Mouse (Mus musculus) midbrain, postnatal 0 days (tissue): Measurements from ENCODE around the gene Mfsd12. TPM values are rescaled to one million over a fixed set of nuclear protein-coding genes. Genes with fewer than 3 reads are reported as not detected.

Experiments
- ATAC-seq: fragments of 200-750 bp; cut with Nextera tagmentation; 2 replicates; pipeline ENCODE4 v1.8.0; 2017; ENCODE audit warnings: moderate number of reproducible peaks, mild to moderate bottlenecking, moderate TSS enrichment, moderate library complexity; ENCODE audit not compliant: low FRiP score
- DNase-seq: peaks from one replicate; pipeline ENCODE4 v3.0.0-alpha.2; 2015; ENCODE audit warnings: low spot score
- H3K27ac ChIP-seq: fragments of 300-500 bp; sonication (generic); 2 replicates; pipeline ENCODE4 v1.5.1; 2014; ENCODE audit warnings: low read depth, mild to moderate bottlenecking, low read length, mixed read lengths
- H3K27me3 ChIP-seq: fragments of 300-500 bp; sonication (generic); 2 replicates; pipeline ENCODE4 v1.6.1; 2014; ENCODE audit warnings: low read length, control low read depth, mixed read lengths; ENCODE audit not compliant: insufficient read depth
- H3K36me3 ChIP-seq: fragments of 300-500 bp; sonication (generic); 2 replicates; pipeline ENCODE4 v1.6.1; 2014; ENCODE audit warnings: low read length, control low read depth, mixed read lengths; ENCODE audit not compliant: insufficient read depth
- H3K4me1 ChIP-seq: fragments of 300-500 bp; sonication (generic); 2 replicates; pipeline ENCODE4 v1.6.1; 2014; ENCODE audit warnings: mild to moderate bottlenecking, control low read depth, antibody characterized with exemption, low read length, mixed read lengths; ENCODE audit not compliant: insufficient read depth
- H3K4me2 ChIP-seq: fragments of 300-500 bp; sonication (generic); 2 replicates; pipeline ENCODE4 v1.6.1; 2014; ENCODE audit warnings: low read depth, mild to moderate bottlenecking, low read length, mixed read lengths; ENCODE audit not compliant: poor library complexity, severe bottlenecking
- H3K4me3 ChIP-seq: fragments of 300-500 bp; sonication (generic); 2 replicates; pipeline ENCODE4 v1.5.1; 2014; ENCODE audit warnings: low read depth, mild to moderate bottlenecking, low read length, moderate library complexity
- H3K9ac ChIP-seq: fragments of 300-500 bp; sonication (generic); replicated peaks from 2 replicates; pipeline ENCODE4 v1.6.1; 2014; ENCODE audit warnings: mild to moderate bottlenecking, low read length, moderate library complexity, mixed read lengths; ENCODE audit not compliant: poor library complexity, severe bottlenecking
- H3K9me3 ChIP-seq: fragments of 300-500 bp; sonication (generic); 2 replicates; pipeline ENCODE4 v1.6.1; 2016; ENCODE audit warnings: low read length, control low read depth
- CTCF ChIP-seq: IDR thresholded peaks from 2 replicates; pipeline ENCODE4 v1.5.1; 2016; ENCODE audit warnings: antibody characterized with exemption, mild to moderate bottlenecking
- WGBS: fragments of 180-500 bp; shearing (Covaris S2); extraction: QIAGEN DNeasy Blood & Tissue Kit; methylation state at CpG from one replicate; pipeline ENCODE4 v1.1.7; 2014; 5-methylcytosine and 5-hydroxymethylcytosine counted together
- polyA plus RNA-seq: library from polyadenylated mRNA; unstranded; fragments of >200 nt; fragmentation: Nextera tagmentation; extraction: Ambion mirVana; gene quantifications from 2 replicates; pipeline ENCODE4 v1.2.1, GENCODE M21; 2015
- total RNA-seq: library from RNA; depleted of rRNA; stranded (reverse); fragments of >200 nt; gene quantifications from 2 replicates; pipeline ENCODE4 v1.2.3, GENCODE M21; 2014

Mfsd12 gene
- total and polyA plus RNA-seq, 2 experiments from 2014 or later = 13.6 to 40.6 TPM

GRCm38 (mm10) chr10:81346453-81347067 lies 10.7 kb upstream of the Mfsd12 start:
- Histone ChIP-seq H3K4me2 (peak overlapping the region; percentile 60), H3K27ac (no peak overlapping the region), H3K27me3 (peaks cover 28% of the 10 kb centered on the region), H3K4me1 (peaks cover 4% of the 10 kb centered on the region; the same call in 1 of the 2 replicates), H3K9me3 (no peaks in the 10 kb centered on the region), H3K4me3 (peak overlapping the region; percentile 33), H3K36me3 (no peaks in the 10 kb centered on the region), H3K9ac (0 out of 2 replicates have a peak overlapping the region, but pooled peaks have one; percentile 42)
- WGBS = 12% methylated on average over 52 of the region's 55 CpGs
- peak; percentile 85 for DNase-seq
- ATAC-seq = 0 out of 2 replicates have a peak, but pooled peaks have one; percentile 22
- TF ChIP-seq CTCF = peak; percentile 63

- no peak overlapping the region for H3K27ac ChIP-seq
- peak overlapping the region; percentile 88 for H3K4me2 ChIP-seq
- peaks cover 4% of the 10 kb centered on the region; the same call in 1 of the 2 replicates for H3K4me1 ChIP-seq
- no peaks in the 10 kb centered on the region for H3K9me3 ChIP-seq
- 3% methylated on average over 11 of the region's 12 CpGs for WGBS
- no peak for TF ChIP-seq CTCF
- H3K36me3 ChIP-seq = no peaks in the 10 kb centered on the region
- peak overlapping the region; percentile 52; the same call in 1 of the 2 replicates for H3K4me3 ChIP-seq
- ATAC-seq (no peak), DNase-seq (no peak)
- H3K9ac ChIP-seq = no peak overlapping the region
- H3K27me3 ChIP-seq = peaks cover 9% of the 10 kb centered on the region; the same call in 1 of the 2 replicates
Observed at GRCm38 (mm10) chr10:81349146-81349545, 8.1 kb upstream of the Mfsd12 start.

DNA sequence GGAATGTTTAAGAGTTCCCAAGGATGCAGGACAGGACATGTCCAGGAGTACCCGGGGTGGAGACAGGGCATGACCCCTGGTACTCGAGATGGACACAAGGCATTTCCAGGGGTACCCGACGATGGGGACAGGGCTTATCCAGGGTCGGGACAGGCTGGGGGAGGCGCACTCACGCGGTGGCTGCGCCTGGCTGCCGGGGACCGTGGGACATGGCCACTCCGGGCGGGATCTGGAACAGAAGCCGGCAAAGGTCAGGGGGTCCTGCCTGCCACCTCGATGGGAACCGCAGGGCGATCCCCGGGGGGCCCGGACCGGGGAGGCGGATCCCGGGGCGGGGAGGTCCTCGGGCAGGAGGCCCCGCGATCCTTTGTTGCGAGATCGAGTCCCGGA lies 7.3 kb upstream of the Mfsd12 start:
- DNase-seq (no peak), ATAC-seq (no peak)
- TF ChIP-seq CTCF = no peak
- Histone ChIP-seq H3K27me3 (0 out of 2 replicates have a peak, but pooled peaks cover 2% of the 10 kb centered on the region), H3K4me3 (peak overlapping the region; percentile 52), H3K9ac (no peak overlapping the region), H3K4me2 (peak overlapping the region; percentile 88), H3K36me3 (no peaks in the 10 kb centered on the region), H3K27ac (no peak overlapping the region), H3K9me3 (no peaks in the 10 kb centered on the region), H3K4me1 (peaks cover 4% of the 10 kb centered on the region; the same call in 1 of the 2 replicates)
- WGBS = under 1% methylated on average over 26 of the region's 29 CpGs

DNA sequence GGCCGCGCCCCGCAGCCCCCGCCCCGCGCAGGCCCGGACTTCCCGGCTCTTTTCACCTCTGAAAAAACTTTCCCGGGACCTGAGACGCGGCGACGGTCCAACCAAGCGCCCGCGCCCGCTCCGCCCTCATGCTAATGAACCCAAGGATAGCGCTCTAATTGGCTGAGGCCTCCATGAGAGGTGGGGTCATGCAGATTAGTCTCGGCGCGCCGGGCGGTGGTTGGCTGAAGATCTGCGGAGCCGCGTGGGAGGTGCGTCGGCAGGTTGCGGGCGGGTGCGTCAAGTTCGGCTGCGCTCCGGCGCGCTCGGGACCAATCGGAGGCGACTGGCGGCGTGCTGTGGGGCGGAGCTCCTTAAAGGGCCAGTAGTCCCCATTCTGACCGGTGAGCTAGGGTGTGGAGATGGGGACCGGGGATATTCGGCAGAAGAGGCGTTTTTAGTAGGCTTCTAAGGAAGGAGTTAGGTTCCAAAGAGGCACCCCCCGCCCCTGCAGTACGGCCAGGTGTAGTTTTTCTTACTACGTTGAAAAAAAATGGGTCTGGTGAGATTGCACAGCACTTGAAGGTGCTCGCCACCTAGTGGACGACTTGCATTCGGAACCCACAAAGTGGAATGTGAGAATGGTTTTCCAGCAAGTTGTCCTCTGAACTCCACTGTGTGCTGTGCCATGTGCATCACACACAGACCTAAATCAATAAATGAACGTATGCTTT lies 6.8 kb upstream of the Mfsd12 start, which contains the start of gene Hmg20b:
Hmg20b (minus strand) TSS at position 130 of the 713 bp plus-strand sequence.
- Histone ChIP-seq H3K4me2 (peak within 1 kb of the TSS; percentile 88), H3K4me1 (peaks cover 4% of the 10 kb centered on the region; the same call in 1 of the 2 replicates), H3K36me3 (no peaks in the 10 kb centered on the region), H3K9ac (no peak within 1 kb of the TSS), H3K27ac (no peak within 1 kb of the TSS), H3K4me3 (peak within 1 kb of the TSS; percentile 52), H3K9me3 (no peaks in the 10 kb centered on the region), H3K27me3 (no peaks in the 10 kb centered on the region)
- WGBS = under 1% methylated on average over 54 of the region's 54 CpGs
- peak; percentile 99 for DNase-seq
- TF ChIP-seq CTCF = peak; percentile 92
- ATAC-seq = peak; percentile 95

- Histone ChIP-seq H3K4me3 (no peak overlapping the region), H3K9me3 (no peaks in the 10 kb centered on the region), H3K27ac (no peak overlapping the region), H3K27me3 (no peaks in the 10 kb centered on the region), H3K36me3 (no peaks in the 10 kb centered on the region), H3K4me2 (no peak overlapping the region), H3K9ac (no peak overlapping the region), H3K4me1 (peaks cover 4% of the 10 kb centered on the region; the same call in 1 of the 2 replicates)
- WGBS = 32% methylated on average over 9 of the region's 9 CpGs
- ATAC-seq (no peak), DNase-seq (no peak)
- TF ChIP-seq CTCF = no peak
Observed at GRCm38 (mm10) chr10:81351678-81352291, 5.5 kb upstream of the Mfsd12 start.
